Mouse (Mus musculus) lung, adult 2 months (tissue): ENCODE measurements at regions not wholly inside any gene's neighbourhood (a gene's known extent, or its start where the extent isn't known, plus 50 kb on each side); places are given as distances from the start of the nearest gene placed in this dataset.

Experiments
- CTCF ChIP-seq: fragments of 200-500 bp; IDR thresholded peaks from 2 replicates; pipeline ENCODE4 v1.5.1; 2011; ENCODE audit warnings: mild to moderate bottlenecking, low read length, control low read depth; ENCODE audit not compliant: insufficient read depth
- POLR2A ChIP-seq: fragments of 200-500 bp; IDR thresholded peaks from 2 replicates; pipeline ENCODE4 v1.6.1; 2011; ENCODE audit warnings: low read depth, mild to moderate bottlenecking, control low read depth, low read length, borderline replicate concordance; ENCODE audit errors: extremely low read depth

DNA sequence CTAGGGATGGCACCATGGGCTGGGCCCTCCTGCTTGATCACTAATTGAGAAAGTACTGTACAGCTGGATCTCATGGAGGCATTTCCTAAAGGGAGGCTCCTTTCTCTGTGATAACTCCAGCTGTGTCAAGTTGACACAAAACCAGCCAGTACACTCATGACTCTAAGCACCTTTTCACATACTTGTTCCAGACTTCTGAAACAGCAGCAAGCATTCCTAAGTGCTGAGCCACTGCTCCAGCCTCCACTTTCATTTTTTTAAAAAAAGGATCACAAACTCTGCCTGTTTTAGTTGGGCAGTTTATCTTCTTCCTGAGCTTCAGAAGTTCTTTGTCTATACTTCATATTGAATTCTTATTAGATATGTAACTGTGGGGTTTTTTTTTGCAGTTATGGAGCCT is 56.0 kb upstream of the Gpc4 start:
- TF ChIP-seq CTCF (no peak), POLR2A (no peak)
